Mouse (Mus musculus) C2C12 (cell line): ENCODE results near the gene 1700012B09Rik. TPM values are rescaled to one million over a fixed set of nuclear protein-coding genes. Genes with fewer than 3 reads are reported as not detected.

Experiments
- H3K27me3 ChIP-seq: one replicate; pipeline ENCODE4 v1.6.1; 2011; ENCODE audit not compliant: control insufficient read depth, insufficient read depth, insufficient read length
- H3K36me3 ChIP-seq: one replicate; pipeline ENCODE4 v1.6.1; 2011; ENCODE audit not compliant: control insufficient read depth, insufficient read depth
- H3K4me3 ChIP-seq: one replicate; pipeline ENCODE4 v1.5.1; 2011; ENCODE audit warnings: mild to moderate bottlenecking, control low read depth; ENCODE audit not compliant: poor library complexity, insufficient read depth, severe bottlenecking
- H3K79me2 ChIP-seq: one replicate; pipeline ENCODE4 v1.6.1; 2011; ENCODE audit not compliant: control insufficient read depth, insufficient read depth
- H3K79me3 ChIP-seq: one replicate; pipeline ENCODE4 v1.6.1; 2011; ENCODE audit warnings: low read depth, control low read depth
- H3ac ChIP-seq: one replicate; pipeline ENCODE3; 2011; ENCODE audit warnings: low read depth; ENCODE audit not compliant: control insufficient read depth, insufficient read length
- CEBPB ChIP-seq: IDR thresholded peaks from one replicate; pipeline ENCODE4 v1.6.1; 2011; ENCODE audit warnings: low read depth, mild to moderate bottlenecking, control low read depth, moderate library complexity
- CTCF ChIP-seq: IDR thresholded peaks from one replicate; pipeline ENCODE4 v1.5.1; 2011; ENCODE audit not compliant: control insufficient read depth, insufficient read depth, insufficient read length
- FOSL1 ChIP-seq: IDR thresholded peaks from one replicate; pipeline ENCODE4 v1.8.0; 2011; ENCODE audit warnings: mild to moderate bottlenecking, low read length; ENCODE audit not compliant: poor library complexity, insufficient read depth, severe bottlenecking
- MAX ChIP-seq: IDR thresholded peaks from one replicate; pipeline ENCODE4 v1.6.1; 2011; ENCODE audit warnings: mild to moderate bottlenecking, control low read depth
- MYOD1 ChIP-seq: IDR thresholded peaks from one replicate; pipeline ENCODE4 v1.6.1; 2011; ENCODE audit warnings: low read depth; ENCODE audit not compliant: control insufficient read depth, insufficient read length
- MYOG ChIP-seq: IDR thresholded peaks from one replicate; pipeline ENCODE4 v1.6.1; 2011; ENCODE audit not compliant: control insufficient read depth, insufficient read length; ENCODE audit errors: extremely low read depth
- USF1 ChIP-seq: IDR thresholded peaks from one replicate; pipeline ENCODE4 v1.6.1; 2011; ENCODE audit warnings: low read depth, mild to moderate bottlenecking, control low read depth, moderate library complexity
- polyA plus RNA-seq: library from polyadenylated mRNA; unstranded; fragments of >200 nt; fragmentation: generic; extraction: Trizol; gene quantifications from one replicate; pipeline ENCODE4 v1.2.1, GENCODE M21; 2012; ENCODE audit warnings: missing spikeins

The 1700012B09Rik gene
- polyA plus RNA-seq, 1 experiment = 8.7 TPM

- no peaks in the 10 kb centered on the region for H3K79me3 ChIP-seq
- no peaks in the 10 kb centered on the region for H3K79me2 ChIP-seq
- no peaks in the 10 kb centered on the region for H3K36me3 ChIP-seq
- no peak overlapping the region for H3ac ChIP-seq
- TF ChIP-seq CTCF (no peak), CEBPB (no peak), MAX (no peak), USF1 (no peak), MYOD1 (no peak), FOSL1 (no peak), MYOG (no peak)
- no peak overlapping the region for H3K4me3 ChIP-seq
- no peaks in the 10 kb centered on the region for H3K27me3 ChIP-seq
Measured at GRCm38 (mm10) chr9:14717689-14718331, 53.0 kb downstream of the 1700012B09Rik start.

- no peaks in the 10 kb centered on the region for H3K79me2 ChIP-seq
- H3K36me3 ChIP-seq = no peaks in the 10 kb centered on the region
- TF ChIP-seq MAX = no peak
- TF ChIP-seq FOSL1 = no peak
- TF ChIP-seq USF1 = no peak
- no peak for TF ChIP-seq CEBPB
- H3K79me3 ChIP-seq = no peaks in the 10 kb centered on the region
- H3K4me3 ChIP-seq = no peak overlapping the region
- no peak overlapping the region for H3ac ChIP-seq
- no peaks in the 10 kb centered on the region for H3K27me3 ChIP-seq
Measured at GRCm38 (mm10) chr9:14715258-14715657, 55.6 kb downstream of the 1700012B09Rik start.

DNA sequence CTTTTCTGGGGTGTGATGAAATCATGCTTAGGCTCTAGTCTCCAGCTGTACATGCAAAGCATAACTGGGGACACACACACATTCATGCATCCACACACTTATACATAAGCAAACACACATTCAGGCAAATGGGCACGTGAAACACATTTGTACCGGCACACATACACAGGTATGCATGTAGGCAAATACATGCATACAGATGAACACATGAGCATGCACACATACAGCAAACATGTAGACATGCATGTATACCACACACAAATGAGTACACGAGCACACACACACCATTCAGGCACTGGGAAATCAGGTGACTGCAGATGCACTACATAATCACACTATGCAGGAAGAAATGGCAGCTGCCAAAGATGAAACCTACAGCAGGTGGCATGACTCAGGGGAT is 59.9 kb downstream of the 1700012B09Rik start:
- no peaks in the 10 kb centered on the region for H3K27me3 ChIP-seq
- no peaks in the 10 kb centered on the region for H3K36me3 ChIP-seq
- no peaks in the 10 kb centered on the region for H3K79me3 ChIP-seq
- H3K79me2 ChIP-seq = no peaks in the 10 kb centered on the region
- no peak overlapping the region for H3K4me3 ChIP-seq
- H3ac ChIP-seq = no peak overlapping the region
- TF ChIP-seq CEBPB = no peak
- TF ChIP-seq CTCF = no peak
- no peak for TF ChIP-seq MYOD1
- TF ChIP-seq FOSL1 = no peak
- TF ChIP-seq USF1 = no peak
- no peak for TF ChIP-seq MYOG
- TF ChIP-seq MAX = no peak

Other genes with a start within 250 kb of the 1700012B09Rik start
- 17.3 TPM for gene Amotl1, start 126.0 kb downstream of the 1700012B09Rik start, polyA plus RNA-seq
- 0.23 TPM for gene Piwil4, start 30.3 kb downstream of the 1700012B09Rik start, polyA plus RNA-seq
- 0.49 TPM for gene Fut4, start 18.6 kb downstream of the 1700012B09Rik start, polyA plus RNA-seq
- 16.2 TPM for gene Mre11a, start 13.6 kb upstream of the 1700012B09Rik start, polyA plus RNA-seq
- gene Ankrd49, start 13.8 kb upstream of the 1700012B09Rik start, polyA plus RNA-seq = 7.6 TPM
- gene Gpr83, start 89.2 kb upstream of the 1700012B09Rik start, polyA plus RNA-seq = not detected
- gene Izumo1r, start 132.9 kb upstream of the 1700012B09Rik start, polyA plus RNA-seq = not detected